Mouse (Mus musculus): ENCODE data around the gene Ctnna3. TPM values are rescaled to one million over a fixed set of nuclear protein-coding genes. Genes with fewer than 3 reads are reported as not detected.

Ctnna3 gene
- polyA plus RNA-seq, 1 experiment: 0.14 TPM

DNA sequence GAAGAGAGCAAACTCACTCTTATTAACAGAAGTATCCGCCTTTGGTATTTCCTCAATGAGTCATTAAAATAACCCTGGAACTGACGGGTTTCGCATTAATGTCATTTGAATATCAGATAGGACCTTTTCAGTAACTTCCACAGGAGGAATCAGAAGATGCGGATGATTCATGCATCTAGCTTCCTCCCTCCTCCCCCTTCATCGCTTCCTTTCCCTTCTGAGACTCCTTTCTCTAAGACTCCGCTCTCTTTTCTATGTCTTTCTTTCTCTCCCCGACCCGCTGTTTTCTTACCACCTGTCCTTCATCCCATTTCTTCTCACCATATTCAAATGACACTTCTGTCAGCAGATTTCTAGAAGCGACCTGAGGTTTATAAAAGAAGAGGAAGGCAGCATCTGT, 572.1 kb downstream of the Ctnna3 start:
- WGBS: 83% methylated on average over 9 of the region's 9 CpGs

DNA sequence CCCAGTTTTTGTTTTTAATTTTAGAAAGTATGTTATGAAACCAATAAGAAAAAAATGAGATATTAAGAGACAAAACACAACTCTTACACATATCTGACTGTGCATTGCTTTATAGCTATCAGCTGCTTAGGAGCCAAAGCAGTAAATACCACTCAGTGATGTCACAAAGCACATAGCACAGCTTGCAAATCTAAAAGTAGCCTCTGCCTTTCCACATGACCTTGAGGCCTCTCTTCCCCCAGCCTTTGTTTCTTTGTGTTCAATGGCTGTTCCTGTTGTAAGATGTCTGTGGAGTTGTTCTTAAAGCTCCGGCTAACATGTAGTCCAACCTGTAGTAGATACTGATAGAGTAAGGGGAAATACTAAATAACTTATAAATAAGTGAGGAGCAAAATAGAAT, 590.4 kb downstream of the Ctnna3 start:
- WGBS: 90% methylated on average over 1 of the region's 1 CpGs
- DNase-seq (ENCODE audit: low read depth, low spot score): no peak

More for the DNA sequence above, 572.1 kb downstream of the Ctnna3 start:
- DNase-seq (ENCODE audit: low read depth, low spot score): no peak

DNA sequence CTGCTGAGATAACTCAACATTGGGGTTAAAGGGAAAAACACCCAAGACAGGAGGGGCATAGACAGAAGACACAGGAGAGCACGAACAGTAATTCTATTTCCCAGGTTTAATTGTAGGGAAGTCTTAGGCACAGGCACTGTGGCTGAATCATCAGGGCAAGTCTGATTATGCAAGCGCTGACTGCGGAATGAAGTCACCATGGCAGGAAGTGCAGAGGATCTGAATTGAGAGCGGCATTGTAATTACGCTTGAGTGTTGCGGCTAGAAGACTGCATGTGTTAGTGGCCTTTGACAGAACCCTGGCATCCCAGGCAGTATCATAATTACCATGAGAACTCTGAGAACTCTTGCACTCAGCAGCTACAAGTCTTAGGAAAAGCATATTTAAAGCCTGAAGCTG, 593.4 kb downstream of the Ctnna3 start:
- 84% methylated on average over 6 of the region's 6 CpGs for WGBS

DNA sequence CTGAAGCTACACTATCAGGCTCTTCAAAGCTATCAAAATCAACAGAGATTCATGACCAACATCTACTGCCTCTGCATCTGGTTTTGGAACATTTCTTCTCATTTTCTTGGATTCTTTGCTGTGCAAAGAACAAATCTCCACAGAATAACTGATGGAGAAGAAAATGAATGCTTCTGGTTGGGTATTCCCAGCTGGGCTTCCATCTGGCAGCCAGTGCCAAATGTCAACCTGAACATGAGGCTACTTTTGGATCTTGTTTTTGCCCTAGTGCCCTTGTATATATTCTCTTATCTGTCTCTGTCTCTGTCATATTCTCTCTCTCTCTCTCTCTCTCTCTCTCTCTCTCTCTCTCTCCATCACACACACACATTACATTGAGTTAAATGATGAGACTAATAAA, 601.0 kb downstream of the Ctnna3 start:
- no peak for DNase-seq (ENCODE audit: low read depth, low spot score)

More for the DNA sequence above, 593.4 kb downstream of the Ctnna3 start:
- DNase-seq (ENCODE audit: low read depth, low spot score): no peak

DNA sequence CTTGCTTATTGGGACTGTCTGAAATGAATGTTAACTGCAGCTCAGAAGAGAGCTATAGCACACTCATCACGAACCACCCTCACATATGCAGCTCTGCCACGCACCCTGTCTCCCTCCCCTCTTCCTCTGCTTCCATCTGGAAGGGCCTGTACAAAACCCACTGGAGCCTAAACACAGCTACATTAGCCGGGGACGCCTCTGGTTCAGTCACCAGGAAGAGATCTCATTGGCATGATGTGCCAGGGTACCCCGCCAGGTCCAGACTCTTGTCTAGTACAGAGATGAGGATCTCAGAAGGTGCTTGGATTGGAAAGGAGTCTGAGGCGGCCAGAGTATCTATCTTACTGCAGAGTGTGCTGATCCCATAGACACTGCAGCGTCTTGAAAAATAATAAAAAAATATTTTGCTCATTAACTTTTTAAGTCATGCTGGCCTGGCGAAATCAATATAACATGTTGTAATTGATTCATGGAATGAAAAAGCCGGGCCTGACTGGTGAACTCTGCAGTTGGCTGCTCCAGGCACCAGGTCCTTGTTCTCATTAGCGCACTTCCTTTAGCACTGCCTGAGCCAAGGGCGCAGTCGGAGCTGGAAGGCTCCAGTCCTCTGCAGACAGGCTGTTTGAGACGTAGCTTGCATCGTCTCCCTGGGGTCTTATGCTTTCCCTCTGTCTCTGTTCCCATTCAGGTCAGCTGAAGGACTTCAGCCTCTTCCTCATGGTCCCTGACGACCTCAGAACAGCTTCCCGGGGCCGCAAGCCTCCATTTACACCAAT, 610.0 kb downstream of the Ctnna3 start:
- 83% methylated on average over 17 of the region's 17 CpGs for WGBS
- no peak for DNase-seq (ENCODE audit: low read depth, low spot score)

DNA sequence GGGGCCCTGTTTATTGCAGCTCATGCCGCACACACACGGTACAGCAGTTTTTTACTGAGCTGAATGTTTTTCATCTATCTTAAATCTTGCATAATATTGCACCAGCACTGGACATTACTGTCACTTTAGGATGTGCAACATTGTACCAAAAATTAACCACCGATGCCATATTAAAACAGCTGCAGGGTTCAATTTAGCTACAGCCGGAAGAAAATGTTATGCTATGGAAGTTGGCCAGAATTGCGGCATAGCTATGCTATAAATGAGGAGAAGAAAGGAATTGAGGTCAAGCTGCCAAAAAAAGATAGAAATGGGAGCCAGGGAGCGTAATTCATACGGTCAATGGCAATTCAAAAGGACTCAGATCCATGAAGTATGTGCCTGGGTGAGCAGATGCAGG, 611.3 kb downstream of the Ctnna3 start:
- DNase-seq (ENCODE audit: low read depth, low spot score): no peak
- WGBS: 75% methylated on average over 7 of the region's 7 CpGs

DNA sequence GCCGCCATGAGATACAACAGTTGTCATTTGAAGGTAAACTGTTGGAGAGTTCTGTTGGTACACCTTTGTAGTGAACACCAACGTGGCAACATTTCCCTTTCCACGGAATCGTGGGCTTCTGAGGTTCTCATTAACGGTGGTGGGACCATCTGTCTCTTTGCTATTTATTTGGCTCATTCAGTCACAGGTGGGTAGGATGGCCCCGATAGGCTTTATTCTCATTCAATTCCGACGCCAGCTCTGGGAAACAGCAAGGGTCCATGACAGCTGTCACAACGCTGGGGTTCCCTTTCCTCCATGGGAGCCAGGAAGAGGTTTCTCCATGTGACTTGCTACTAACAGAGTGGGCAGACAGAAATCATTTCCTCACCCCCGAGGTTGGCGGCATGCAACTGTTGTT, 612.0 kb downstream of the Ctnna3 start:
- no peak for DNase-seq (ENCODE audit: low read depth, low spot score)
- WGBS: 84% methylated on average over 11 of the region's 11 CpGs

DNA sequence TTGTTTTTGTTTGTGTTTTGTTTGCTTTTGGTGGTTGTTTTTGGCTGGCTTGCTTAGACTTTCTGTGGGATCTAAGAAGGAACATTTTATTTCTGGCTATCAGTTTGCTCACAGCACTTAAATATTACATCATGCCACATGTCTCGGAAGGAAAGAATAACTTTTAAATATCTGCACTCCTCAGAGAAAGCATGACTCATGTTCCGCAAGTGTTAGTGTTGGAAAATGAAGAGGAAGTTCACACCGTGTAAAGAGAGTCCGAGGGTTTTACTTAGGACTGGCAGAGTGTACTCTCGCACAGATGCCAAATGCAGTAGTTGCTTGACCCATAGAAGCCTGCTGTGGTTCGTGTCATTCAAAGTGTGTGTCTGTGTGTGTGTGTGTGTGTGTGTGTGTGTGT, 619.3 kb downstream of the Ctnna3 start:
- WGBS: 65% methylated on average over 6 of the region's 6 CpGs

DNA sequence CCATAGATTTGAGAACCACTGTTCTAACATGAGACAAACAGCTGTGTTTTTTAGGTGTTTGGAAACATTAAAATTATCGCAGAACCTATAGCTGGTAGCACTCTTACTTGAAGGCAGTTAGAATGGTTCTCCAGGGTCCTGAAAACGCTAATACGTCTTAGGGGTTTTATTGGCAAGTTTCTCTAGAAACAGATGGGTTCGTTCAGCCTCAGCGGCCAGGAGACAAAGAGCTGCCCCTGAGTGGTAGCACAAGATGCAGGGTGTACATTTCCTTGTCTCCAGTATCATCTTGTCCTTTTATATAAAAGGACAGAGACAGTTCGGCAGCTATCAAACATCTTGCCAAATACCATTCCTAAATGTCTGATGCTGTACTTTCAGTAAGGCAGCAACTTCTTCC, 620.0 kb downstream of the Ctnna3 start:
- DNase-seq (ENCODE audit: low read depth, low spot score): no peak
- 83% methylated on average over 6 of the region's 6 CpGs for WGBS

More for the DNA sequence above, 619.3 kb downstream of the Ctnna3 start:
- no peak for DNase-seq (ENCODE audit: low read depth, low spot score)

DNA sequence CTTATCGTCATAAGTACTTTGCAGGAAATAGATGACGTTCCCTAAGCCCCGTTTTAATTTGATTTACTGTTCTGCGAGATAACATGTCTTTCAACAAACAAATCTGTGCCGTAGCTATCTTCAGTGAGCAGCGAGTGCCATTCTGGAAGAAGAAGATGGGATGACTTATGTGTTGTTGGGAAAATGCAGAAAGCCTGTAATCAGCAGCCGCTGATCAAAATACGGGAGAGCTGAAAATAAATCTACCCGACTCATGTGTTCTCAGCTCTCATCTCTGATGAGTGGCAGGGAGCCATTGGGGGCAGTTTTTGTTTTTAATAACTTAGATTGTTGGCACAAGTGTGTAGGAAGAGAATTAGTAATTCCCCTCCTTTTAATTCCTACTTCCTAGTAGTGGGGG, 633.8 kb downstream of the Ctnna3 start:
- WGBS: 66% methylated on average over 9 of the region's 9 CpGs
- no peak for DNase-seq (ENCODE audit: low read depth, low spot score)

DNA sequence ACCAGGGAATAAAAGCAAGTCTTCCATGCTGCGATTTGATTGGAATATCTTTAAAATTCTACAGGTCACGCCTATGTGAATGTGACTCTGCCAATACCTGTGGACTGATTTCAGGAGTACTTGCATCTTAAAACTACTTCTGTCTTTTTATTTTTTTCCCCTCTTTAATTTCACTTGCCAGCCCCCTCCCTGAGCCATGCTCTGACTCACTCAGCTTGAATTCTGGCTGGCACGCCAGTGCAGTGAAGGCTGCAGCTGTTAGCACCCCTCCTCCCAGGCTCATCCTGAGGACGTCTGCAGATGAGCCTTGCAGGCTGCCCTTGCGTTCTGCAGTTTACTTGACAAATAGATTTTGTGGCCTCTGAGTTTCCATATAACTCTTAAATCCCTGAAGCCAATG, 646.0 kb downstream of the Ctnna3 start:
- WGBS: 20% methylated on average over 5 of the region's 5 CpGs
- DNase-seq (ENCODE audit: low read depth, low spot score): no peak

DNA sequence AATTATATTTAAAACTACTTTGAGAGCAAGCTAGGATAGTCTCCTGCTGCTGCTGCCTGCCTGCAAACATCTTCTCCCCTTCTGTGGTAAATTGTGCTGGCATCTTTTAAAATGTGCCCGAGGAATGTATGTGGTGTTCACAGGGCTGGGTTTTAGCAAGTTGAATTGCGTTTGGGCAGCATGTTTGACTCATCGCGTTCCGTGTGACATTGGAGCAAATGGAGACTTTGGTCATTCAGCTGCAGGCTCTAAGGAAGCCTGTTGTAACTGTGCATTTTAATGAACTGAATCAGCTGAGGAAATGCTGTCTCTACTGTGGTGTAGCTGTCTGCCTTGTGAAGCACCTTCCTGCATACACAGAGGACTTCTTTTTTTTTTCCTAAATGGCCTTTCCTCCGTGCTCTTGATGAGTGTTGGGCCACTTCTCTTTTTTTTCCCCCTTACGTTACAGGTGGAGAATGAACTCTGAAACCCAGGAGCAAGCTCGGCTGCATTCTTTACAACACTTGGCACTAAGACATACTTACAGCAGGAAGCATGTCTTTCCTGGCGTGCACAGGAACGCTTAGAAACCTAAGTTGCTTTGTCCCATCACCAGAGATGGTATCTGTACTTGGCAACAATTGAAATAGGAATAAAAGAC, 646.6 kb downstream of the Ctnna3 start:
- WGBS: 28% methylated on average over 10 of the region's 10 CpGs
- no peak for DNase-seq (ENCODE audit: low read depth, low spot score)

DNA sequence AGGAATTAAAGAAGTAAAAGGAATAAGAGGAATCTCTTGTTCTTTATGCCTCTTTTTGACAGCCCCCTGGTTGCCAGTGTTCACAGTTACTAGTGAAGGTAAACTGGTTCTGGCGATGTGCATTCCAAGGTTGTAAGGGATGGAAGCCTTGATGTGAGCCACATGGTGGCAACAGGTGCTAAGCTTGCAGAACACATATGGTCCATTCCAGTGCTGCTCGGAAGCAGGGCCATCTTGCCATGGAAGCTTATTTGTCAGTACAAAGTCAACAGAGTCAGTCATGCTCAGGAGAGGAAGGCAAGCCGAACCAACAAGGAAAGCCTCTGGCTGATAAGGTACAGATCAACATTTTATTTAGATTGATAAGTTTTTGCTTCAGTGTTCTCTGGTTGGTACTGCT, 652.4 kb downstream of the Ctnna3 start:
- 65% methylated on average over 3 of the region's 3 CpGs for WGBS
- no peak for DNase-seq (ENCODE audit: low read depth, low spot score)

DNA sequence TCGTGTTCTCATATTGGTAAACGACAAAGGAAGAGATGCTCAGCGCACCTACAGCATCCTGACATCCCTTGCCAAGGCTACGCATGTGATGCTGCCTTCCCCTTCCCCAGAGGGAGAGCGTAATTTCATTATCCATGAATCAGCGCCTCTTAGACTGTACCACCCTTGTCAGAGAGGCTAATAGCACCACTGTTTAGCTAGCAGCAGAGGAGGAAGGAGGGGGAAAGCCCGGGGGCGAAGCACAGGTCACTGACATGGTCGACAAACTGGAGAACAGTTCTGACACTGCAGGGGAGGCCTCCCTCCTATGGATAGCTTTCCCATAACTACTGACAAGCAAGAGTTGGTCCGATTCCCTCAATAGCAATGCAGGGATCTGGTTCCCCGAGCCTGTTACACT, 653.9 kb downstream of the Ctnna3 start:
- no peak for DNase-seq (ENCODE audit: low read depth, low spot score)
- 52% methylated on average over 11 of the region's 11 CpGs for WGBS

DNA sequence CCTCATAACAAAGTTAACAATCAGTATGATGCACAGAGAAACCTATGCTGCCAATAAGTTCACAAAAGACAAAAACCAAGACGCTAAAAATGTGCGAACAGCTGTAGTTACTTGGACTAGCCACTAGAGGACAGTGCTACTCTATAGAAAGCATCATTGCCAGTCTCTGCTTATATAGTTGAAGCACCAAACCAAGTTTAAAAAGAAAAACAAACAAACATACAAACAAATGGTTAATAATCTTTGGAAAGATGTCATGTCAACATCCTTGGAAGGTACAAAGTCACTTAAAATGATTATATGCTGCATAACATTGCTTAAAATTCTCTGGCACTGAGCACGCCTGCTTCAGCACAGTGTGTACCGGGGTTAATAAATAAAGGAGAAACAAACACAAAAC, 654.6 kb downstream of the Ctnna3 start:
- no peak for DNase-seq (ENCODE audit: low read depth, low spot score)
- 43% methylated on average over 4 of the region's 4 CpGs for WGBS

DNA sequence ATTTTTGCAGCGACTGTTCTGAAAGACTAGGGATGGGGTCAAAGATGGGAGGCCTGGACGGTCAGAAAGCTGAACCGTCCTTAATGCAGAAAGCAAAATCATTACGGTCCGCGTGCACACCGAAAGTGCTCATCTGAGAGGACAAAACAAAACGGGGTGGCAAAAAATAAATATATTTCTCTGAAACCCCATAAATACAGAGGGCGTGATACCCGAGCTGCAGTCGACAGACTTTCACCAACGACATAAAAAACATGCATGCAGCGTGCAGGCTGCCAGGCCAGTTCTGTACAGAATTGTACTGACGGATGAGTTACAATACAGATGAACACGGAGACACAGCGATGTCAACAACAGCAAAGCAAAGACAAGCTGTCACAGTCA, 656.3 kb downstream of the Ctnna3 start:
- no peak for DNase-seq (ENCODE audit: low read depth, low spot score)

DNA sequence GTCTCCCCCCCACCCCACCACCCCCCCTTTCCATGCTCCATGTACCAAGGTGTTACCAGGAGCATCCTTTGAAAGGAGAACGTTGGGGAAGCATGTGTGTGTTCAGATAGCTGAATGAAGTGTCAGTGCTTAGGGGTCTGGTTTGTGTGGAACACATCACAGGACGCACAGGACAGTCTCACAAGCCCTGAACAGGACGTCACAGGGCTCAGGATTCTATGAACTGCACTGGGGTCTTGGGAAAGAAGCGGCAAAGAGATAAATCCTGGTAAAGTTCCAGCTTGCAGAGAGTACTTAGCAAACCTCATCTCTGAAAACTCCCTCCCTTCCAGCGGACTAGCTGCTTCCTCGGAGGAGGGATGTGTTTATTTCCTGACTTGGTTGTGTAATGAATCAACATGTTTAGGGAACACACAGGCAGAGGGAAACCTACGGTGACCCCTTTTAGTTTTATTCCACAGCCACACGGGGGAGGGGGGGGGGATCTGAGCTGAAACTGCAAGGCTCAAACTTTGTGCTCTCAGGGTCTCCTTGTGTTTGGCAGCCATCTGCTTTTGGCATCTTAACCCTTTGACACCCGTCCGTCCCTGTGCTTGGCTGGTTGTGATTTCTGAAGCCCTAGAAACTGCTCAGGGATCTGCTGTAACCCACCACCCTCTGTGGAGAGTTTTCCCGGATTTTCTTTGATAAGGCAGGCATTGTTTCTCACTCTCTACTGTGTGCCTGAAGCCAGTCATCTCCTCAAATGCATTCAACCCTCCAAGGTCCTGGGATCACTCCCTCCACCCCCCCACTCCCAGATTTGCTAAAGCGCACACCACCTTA, 656.9 kb downstream of the Ctnna3 start:
- 7% methylated on average over 12 of the region's 12 CpGs for WGBS
- no peak for DNase-seq (ENCODE audit: low read depth, low spot score)

More for the DNA sequence above, 656.3 kb downstream of the Ctnna3 start:
- WGBS: 66% methylated on average over 16 of the region's 16 CpGs

DNA sequence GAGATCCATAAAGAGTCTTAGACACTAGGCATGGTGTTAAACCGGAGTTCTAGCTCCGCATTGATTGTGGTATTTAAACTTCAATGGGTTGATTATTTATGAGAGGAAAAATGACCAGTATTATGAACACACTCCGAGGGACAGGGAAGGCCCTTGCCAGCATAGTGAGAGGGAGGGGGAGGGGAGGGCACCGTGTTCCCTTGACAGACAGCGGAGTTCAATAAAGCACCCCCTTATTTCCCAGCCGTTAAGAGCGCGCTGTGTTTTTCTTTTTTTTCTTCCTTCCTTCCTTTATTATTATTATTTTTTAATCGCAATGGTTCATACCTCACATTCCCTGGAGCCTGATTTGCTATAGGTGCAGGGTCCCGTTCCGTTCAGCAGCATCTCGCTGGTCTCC, 657.6 kb downstream of the Ctnna3 start:
- 4% methylated on average over 12 of the region's 12 CpGs for WGBS

DNA sequence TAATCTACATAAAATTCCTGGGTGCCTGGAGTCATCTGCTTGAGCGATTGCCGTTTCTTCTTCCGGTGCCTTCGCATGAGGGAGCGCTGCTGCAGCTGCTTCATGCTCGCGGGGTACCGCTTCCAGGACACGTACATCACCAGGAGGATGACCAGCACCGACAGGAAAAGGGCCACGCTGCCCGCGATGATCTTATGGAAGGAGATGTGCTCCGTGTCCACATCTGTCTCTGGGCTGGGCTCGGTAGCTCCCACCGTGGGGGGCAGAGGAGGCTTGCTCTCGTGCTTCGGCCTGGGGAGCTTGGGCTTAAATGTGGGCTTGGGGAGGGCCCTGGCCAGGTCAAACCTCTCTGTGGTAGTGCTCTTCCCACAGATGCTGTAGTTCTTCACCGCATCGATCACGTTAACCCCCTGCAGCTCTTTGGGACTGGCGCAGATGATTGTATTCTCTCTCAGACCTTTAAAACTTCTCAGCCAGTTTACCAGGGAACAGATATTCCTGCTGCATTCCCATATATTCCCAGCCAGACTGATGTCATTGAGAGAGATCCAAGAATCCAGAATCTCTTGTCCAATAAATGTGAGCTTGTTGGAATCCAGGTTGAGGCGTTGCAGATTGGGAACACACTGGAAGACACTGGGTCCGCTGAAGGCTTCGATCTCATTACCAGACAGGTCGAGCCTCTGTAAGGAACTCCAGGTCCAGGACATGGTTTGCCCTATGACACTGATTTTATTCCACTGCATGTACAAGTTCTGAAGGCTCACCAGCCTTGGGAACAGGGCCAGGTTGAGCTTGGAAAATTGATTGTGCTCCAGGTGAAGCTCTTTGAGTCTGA, 658.3 kb downstream of the Ctnna3 start:
- no peak for DNase-seq (ENCODE audit: low read depth, low spot score)
- 11% methylated on average over 26 of the region's 26 CpGs for whole genome bisulfite sequencing

More for the DNA sequence above, 657.6 kb downstream of the Ctnna3 start:
- DNase-seq (ENCODE audit: low read depth, low spot score): no peak
